Mouse (Mus musculus): ENCODE data around the gene Gadd45g.

DNA sequence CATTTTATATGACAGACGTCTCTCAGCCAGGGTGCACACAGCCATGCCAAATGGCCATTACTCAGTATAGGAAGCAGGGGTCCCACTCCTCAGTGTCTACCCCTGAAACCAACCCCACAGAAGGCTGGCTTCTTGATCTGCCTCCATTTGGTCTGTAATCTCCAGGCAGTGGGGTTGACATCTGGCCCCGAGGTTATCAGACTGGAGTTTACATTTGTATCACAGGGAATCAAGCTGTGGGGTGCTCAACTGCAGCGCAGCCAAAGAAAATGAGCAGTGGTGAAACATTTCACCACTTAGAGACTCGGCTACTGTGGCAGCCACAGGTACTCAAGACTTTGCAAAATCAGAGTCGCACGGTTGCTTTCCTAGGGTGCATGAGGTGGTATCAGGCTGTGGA lies 5.8 kb upstream of the Gadd45g start:
- TF ChIP-seq CTCF (IDR thresholded peaks at IDR 0.05; ENCODE audit: borderline replicate concordance, extremely low read depth, insufficient read depth, insufficient read length): no peak
- TF ChIP-seq POLR2A (IDR thresholded peaks at IDR 0.05; ENCODE audit: borderline replicate concordance, extremely low read depth, insufficient read depth, insufficient read length, poor library complexity, severe bottlenecking): no peak

Measured in brain, embryonic 14.5 days (tissue).